Mouse (Mus musculus) frontal cortex, postnatal 36 days (tissue): Measurements from ENCODE around the gene Krtap4-8.
"Not testable (repeated sequence)": the region's sequence is repeated elsewhere in the genome, so short reads cannot be mapped to it uniquely, and the experiment has no call there.

ENCODE experiments used
- DNase-seq, 2 experiments: peaks; one replicate each; pipeline ENCODE4 v3.0.0; 2022; ENCODE audit warnings: low spot score in 2 of 2

Krtap4-8 gene

DNA sequence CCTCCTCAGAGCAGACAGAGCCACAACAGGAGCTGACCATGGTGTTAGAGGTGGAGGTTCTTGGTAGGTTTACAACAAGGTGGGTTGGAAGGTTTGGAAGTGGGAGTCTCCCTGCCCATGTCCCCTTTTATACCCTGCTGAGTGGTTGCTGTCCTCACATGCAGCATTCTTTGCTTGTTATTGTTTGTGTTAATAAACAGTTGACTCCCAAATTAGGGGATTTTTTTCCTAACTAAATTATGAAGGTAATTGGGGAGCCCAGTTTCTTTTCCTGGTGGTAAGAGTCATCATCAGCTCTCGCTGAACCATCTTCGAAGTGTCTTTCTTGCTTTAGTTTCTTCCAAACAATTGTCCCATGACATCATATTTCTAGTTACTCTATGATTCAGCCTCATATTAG lies at the start of gene Krtap4-8:
Gene Krtap4-8, minus strand, starts transcription at position 101 of the 400 bp plus-strand sequence.
- DNase-seq, result no peak

DNA sequence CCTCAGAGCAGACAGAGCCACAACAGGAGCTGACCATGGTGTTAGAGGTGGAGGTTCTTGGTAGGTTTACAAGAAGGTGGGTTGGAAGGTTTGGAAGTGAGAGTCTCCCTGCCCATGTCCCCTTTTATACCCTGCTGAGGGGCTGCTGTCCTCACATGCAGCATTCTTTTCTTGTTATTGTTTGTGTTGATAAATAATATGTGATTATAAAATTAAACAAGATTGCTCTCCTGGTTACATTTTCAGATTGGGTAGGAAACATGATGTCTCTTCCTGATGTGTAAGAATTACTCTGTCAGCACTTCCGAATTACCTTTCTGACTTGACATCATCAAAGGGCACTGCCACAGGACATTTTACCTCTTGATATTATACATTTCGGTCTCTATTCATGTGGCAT lies 35.1 kb upstream of the Krtap4-8 start, which contains the start of gene Gm11564:
Gene Gm11564, minus strand, starts transcription at position 101 of the 400 bp plus-strand sequence.
- DNase-seq, result not testable (repeated sequence)

DNA sequence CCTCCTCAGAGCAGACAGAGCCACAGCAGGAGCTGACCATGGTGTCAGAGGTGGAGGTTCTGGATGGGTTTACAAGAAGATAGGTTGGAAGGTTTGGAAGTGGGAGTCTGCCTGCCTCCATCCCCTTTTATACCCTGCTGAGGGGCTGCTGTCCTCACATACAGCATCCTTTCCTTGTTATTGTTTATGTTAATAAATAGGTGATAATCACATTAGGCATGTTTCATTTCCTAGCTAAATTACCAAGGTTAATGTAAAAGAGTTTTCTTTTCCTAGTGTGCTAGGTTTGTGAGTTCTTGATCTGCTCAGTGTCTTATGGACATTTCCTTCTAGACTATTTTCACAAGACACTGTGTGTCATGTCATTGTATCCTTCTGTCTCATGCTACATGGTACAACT lies 29.3 kb upstream of the Krtap4-8 start, which contains the start of gene Krtap4-13:
Gene Krtap4-13, minus strand, starts transcription at position 101 of the 400 bp plus-strand sequence.
- not testable (repeated sequence) for DNase-seq

DNA sequence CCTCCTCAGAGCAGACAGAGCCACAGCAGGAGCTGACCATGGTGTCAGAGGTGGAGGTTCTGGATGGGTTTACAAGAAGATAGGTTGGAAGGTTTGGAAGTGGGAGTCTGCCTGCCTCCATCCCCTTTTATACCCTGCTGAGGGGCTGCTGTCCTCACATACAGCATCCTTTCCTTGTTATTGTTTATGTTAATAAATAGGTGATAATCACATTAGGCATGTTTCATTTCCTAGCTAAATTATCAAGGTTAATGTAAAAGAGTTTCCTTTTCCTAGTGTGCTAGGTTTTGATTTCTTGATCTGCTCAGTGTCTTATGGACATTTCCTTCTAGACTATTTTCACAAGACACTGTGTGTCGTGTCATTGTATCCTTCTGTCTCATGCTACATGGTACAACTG lies 23.8 kb upstream of the Krtap4-8 start, which contains the start of gene Gm11554:
Gene Gm11554, minus strand, starts transcription at position 101 of the 400 bp plus-strand sequence.
- not testable (repeated sequence) for DNase-seq

DNA sequence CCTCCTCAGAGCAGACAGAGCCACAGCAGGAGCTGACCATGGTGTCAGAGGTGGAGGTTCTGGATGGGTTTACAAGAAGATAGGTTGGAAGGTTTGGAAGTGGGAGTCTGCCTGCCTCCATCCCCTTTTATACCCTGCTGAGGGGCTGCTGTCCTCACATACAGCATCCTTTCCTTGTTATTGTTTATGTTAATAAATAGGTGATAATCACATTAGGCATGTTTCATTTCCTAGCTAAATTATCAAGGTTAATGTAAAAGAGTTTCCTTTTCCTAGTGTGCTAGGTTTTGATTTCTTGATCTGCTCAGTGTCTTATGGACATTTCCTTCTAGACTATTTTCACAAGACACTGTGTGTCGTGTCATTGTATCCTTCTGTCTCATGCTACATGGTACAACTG lies 18.3 kb upstream of the Krtap4-8 start, which contains the start of gene Gm11569:
Gene Gm11569, minus strand, starts transcription at position 101 of the 400 bp plus-strand sequence.
- not testable (repeated sequence) for DNase-seq

DNA sequence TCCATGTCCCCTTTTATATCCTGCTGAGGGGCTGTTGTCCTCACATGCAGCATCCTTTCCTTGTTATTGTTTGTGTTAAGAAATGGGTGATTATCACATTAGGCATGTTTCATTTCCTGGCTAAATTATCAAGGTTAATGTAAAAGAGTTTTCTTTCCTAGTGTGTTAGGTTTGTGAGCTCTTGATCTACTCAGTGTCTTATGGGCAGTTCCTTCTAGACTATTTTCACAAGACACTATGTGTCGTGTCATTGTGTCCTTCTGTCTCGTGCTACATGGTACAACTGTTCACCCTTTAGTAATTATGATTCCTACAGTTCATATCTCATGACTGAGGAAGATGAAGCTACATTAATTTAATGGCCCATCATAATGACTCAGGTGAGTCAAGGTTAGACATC lies 12.9 kb upstream of the Krtap4-8 start, which contains the start of gene Gm11596:
Gene Gm11596, minus strand, starts transcription at position 101 of the 400 bp plus-strand sequence.
- DNase-seq, result no peak

DNA sequence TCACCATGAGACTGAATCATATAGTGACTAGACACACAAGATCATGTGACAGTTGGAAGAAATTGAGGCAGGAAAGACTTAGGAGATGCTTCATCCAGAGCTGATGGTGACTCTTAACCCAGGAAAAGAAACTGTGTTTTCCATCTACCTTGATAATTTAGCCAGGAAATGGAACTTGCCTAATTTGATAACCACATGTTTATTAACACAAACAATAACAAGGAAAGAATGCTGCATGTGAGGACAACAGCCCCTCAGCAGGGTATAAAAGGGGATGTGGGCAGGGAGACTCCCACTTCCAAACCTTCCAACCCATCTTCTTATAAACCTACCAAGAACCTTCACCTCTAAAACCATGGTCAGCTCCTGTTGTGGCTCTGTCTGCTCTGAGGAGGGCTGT lies 4.4 kb upstream of the Krtap4-8 start, which contains the start of gene Krtap4-9:
Gene Krtap4-9, plus strand, starts transcription at position 301 of the 400 bp plus-strand sequence.
- DNase-seq, result not testable (repeated sequence)

DNA sequence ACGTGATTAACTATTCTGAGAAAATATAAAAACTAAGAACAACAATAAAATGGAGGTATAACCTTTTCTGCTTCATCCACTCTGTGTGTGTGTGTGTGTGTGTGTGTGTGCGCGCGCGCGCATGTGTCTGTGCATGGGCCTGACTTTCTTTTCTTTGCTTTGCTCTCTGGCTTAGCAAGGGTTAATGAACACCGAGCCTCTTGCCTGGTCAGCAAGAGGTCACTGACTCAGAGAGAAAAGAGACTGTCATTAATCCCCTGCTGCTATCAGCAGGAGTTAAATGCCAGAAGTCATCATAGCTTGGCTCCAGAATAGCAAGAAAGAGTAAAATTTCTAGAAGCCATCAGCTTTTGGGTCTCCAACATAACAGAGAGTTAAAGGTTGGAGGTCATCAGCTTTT lies 2.1 kb downstream of the Krtap4-8 start:
- no peak for DNase-seq

DNA sequence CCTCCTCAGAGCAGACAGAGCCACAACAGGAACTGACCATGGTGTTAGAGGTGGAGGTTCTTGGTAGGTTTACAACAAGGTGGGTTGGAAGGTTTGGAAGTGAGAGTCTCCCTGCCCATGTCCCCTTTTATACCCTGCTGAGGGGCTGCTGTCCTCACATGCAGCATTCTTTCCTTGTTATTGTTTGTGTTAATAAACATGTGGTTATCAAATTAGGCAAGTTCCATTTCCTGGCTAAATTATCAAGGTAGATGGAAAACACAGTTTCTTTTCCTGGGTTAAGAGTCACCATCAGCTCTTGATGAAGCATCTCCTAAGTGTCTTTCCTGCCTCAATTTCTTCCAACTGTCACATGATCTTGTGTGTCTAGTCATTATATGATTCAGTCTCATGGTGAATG lies 7.7 kb downstream of the Krtap4-8 start, which contains the start of gene Gm11595:
Gene Gm11595, minus strand, starts transcription at position 101 of the 400 bp plus-strand sequence.
- not testable (repeated sequence) for DNase-seq

DNA sequence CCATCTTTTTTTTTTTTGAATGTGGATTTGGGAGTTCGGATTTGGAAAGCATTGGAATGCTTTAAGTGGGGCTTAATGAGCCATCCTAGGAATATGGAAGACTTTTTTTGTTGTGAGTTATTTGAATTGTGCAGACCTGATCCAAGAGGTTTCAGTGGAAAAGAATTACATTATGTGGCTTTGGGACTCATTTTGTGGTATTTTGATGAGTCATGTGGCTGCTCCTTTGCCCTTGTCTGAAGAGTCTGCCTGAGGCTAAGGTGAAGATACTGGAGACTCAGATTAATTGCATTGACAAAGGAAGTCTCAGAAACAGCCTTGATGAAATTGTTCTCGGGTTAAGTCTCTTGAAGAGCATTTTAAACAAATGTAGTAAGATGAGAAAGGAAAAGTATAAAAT lies 12.1 kb downstream of the Krtap4-8 start:
- no peak for DNase-seq

DNA sequence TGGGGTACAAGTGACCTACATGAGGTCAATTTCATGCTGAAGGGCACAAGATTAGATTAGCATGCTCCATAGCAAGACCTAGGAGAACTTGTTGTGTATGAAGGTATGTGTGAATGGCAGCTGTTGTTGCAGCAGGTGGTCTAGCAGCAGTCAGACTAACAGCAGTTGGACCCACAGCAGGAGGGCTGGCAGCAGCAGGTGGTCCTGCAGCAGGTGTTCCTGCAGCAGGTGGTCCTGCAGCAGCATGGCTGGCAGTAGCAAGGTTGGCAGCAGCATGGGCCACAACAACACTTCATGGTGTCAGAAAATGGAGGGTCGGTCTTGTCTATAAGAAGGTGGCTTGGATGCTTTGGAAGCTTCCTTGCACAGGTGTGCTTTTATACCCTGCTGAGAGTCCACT lies 21.6 kb downstream of the Krtap4-8 start:
- DNase-seq, result no peak

DNA sequence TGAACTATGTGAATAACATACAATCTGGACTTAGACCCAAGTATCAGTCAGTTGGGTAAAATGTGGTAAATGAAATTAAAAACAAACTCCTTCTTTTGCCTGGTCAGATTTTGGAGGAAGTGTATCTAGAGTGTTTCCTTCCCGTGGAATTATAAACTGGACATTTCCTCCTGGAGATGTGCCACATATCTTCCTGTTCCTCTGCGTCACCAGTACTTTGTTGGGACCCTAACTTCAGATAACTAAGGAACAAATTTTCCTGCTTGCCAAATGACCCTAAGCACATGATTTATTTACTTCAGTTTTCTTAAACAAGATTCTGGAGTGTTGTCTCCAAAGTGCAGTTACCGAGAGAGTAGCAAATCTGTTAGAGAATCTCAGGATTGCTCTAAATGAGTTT lies 36.5 kb downstream of the Krtap4-8 start:
- DNase-seq, result no peak

DNA sequence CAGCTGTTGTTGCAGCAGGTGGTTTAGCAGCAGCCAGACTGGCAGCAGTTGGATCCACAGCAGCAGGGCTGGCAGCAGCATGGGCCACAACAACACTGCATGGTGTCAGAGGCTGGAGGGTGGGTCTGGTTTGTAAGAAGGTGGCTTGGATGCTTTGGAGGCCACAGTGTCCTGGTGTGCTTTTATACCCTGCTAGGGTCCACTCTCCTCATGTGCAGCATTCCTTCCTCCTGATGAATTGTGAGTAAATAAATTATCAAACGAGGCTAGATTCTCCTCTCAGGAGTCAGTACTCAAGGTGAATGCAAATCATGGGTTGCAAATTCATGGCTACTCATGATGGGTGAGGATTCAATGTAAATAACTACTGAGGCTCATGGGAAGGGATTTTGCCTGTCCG lies 46.3 kb downstream of the Krtap4-8 start, which contains the start of gene Gm14180:
Gene Gm14180, minus strand, starts transcription at position 101 of the 400 bp plus-strand sequence.
- no peak for DNase-seq
